Mouse (Mus musculus) lung, postnatal 25 days (tissue): ENCODE results near the gene Wrap53.
A peak's percentile ranks its signal among the peaks of the same experiment; 100 is the strongest.

ENCODE experiments used
- DNase-seq: peaks from one replicate; pipeline ENCODE4 v3.0.0; 2022; ENCODE audit warnings: low spot score

Wrap53 gene

GRCm38 (mm10) chr11:69601768-69602167 lies 21.7 kb upstream of the Wrap53 start:
- DNase-seq: no peak

GRCm38 (mm10) chr11:69600098-69600497 lies 20.0 kb upstream of the Wrap53 start:
- DNase-seq: no peak

- no peak for DNase-seq
Measured at GRCm38 (mm10) chr11:69599436-69599835, 19.4 kb upstream of the Wrap53 start.

- no peak for DNase-seq
Measured at GRCm38 (mm10) chr11:69594853-69595252, 14.8 kb upstream of the Wrap53 start.

- no peak for DNase-seq
Measured at GRCm38 (mm10) chr11:69592799-69593198, 12.7 kb upstream of the Wrap53 start.

GRCm38 (mm10) chr11:69591899-69592637 lies 12.0 kb upstream of the Wrap53 start:
- DNase-seq: no peak

- no peak for DNase-seq
Measured at GRCm38 (mm10) chr11:69591424-69591823, 11.4 kb upstream of the Wrap53 start.

GRCm38 (mm10) chr11:69590622-69591021 lies 10.6 kb upstream of the Wrap53 start:
- no peak for DNase-seq

- no peak for DNase-seq
Measured at GRCm38 (mm10) chr11:69589207-69589834, 9.3 kb upstream of the Wrap53 start.

GRCm38 (mm10) chr11:69585718-69586325 lies 5.8 kb upstream of the Wrap53 start:
- no peak for DNase-seq

- no peak for DNase-seq
Measured at GRCm38 (mm10) chr11:69584937-69585336, 4.9 kb upstream of the Wrap53 start.

GRCm38 (mm10) chr11:69584008-69584407 lies 4.0 kb upstream of the Wrap53 start:
- DNase-seq: no peak

- DNase-seq: no peak
Measured at GRCm38 (mm10) chr11:69582230-69582805, 2.3 kb upstream of the Wrap53 start.

- DNase-seq: no peak
Measured at GRCm38 (mm10) chr11:69581814-69582213, 1.8 kb upstream of the Wrap53 start.

GRCm38 (mm10) chr11:69581147-69581688 lies 1.2 kb upstream of the Wrap53 start:
- peak; percentile 95 for DNase-seq

- no peak for DNase-seq
Measured at GRCm38 (mm10) chr11:69580572-69581146, 604 bp upstream of the Wrap53 start.

GRCm38 (mm10) chr11:69579128-69580017 lies 682 bp downstream of the Wrap53 start:
- peak; percentile 97 for DNase-seq

GRCm38 (mm10) chr11:69578301-69578700 lies 1.8 kb downstream of the Wrap53 start:
- DNase-seq: no peak

- DNase-seq: no peak
Measured at GRCm38 (mm10) chr11:69576307-69576706, 3.7 kb downstream of the Wrap53 start.

GRCm38 (mm10) chr11:69575220-69575619 lies 4.8 kb downstream of the Wrap53 start:
- DNase-seq: peak; percentile 8

- DNase-seq: peak; percentile 9
Measured at GRCm38 (mm10) chr11:69565131-69565530, 14.9 kb downstream of the Wrap53 start.
